Mouse (Mus musculus): Measurements from ENCODE around the gene Folr2. TPM values are rescaled to one million over a fixed set of nuclear protein-coding genes. Genes with fewer than 3 reads are reported as not detected.

Gene Folr2
- polyA plus RNA-seq, 1 experiment = 99.3 TPM

- no peak for DNase-seq (ENCODE audit: low spot score)
These were observed 33.0 kb downstream of the Folr2 start for GRCm38 (mm10) chr7:101823758-101824630.

GRCm38 (mm10) chr7:101822836-101823757, 33.9 kb downstream of the Folr2 start:
- no peak for DNase-seq (ENCODE audit: low spot score)

GRCm38 (mm10) chr7:101821571-101822501, 35.2 kb downstream of the Folr2 start:
- DNase-seq (ENCODE audit: low spot score) = peak; percentile 53

- no peak for DNase-seq (ENCODE audit: low spot score)
These were observed 36.5 kb downstream of the Folr2 start for GRCm38 (mm10) chr7:101820295-101821030.

GRCm38 (mm10) chr7:101817861-101818401, 39.1 kb downstream of the Folr2 start, which contains the start of gene Phox2a:
TSS of gene Phox2a (plus strand) at chr7:101818313.
- DNase-seq (ENCODE audit: low spot score) = no peak

Other genes with a start within 250 kb of the Folr2 start
- 23.8 and 25.3 TPM in 2 replicates for gene Clpb, start 193.6 kb downstream of the Folr2 start, polyA plus RNA-seq (2012; rRNA removed)
- 0.09 and 0.14 TPM in 2 replicates for gene Phox2a, start 38.9 kb downstream of the Folr2 start, polyA plus RNA-seq (2012; rRNA removed)
- gene Inppl1, start 19.0 kb downstream of the Folr2 start, polyA plus RNA-seq (2012; rRNA removed) = 54.1 and 59.0 TPM in 2 replicates
- gene Anapc15, start 6.5 kb upstream of the Folr2 start, polyA plus RNA-seq (2012; rRNA removed) = 41.6 and 47.8 TPM in 2 replicates
- 0.72 and 2.7 TPM in 2 replicates for gene Folr1, start 13.6 kb upstream of the Folr2 start, polyA plus RNA-seq (2012; rRNA removed)
- 132 and 149 TPM in 2 replicates for gene Lamtor1, start 48.7 kb upstream of the Folr2 start, polyA plus RNA-seq (2012; rRNA removed)
- 0.12 and 0.23 TPM in 2 replicates for gene Tomt, start 49.2 kb upstream of the Folr2 start, polyA plus RNA-seq (2012; rRNA removed)
- 25.7 and 34.4 TPM in 2 replicates for gene Lrrc51, start 76.7 kb upstream of the Folr2 start, polyA plus RNA-seq (2012; rRNA removed)
- gene Numa1, start 76.9 kb upstream of the Folr2 start, polyA plus RNA-seq (2012; rRNA removed) = 50.5 and 80.1 TPM in 2 replicates
- gene Il18bp, start 161.5 kb upstream of the Folr2 start, polyA plus RNA-seq (2012; rRNA removed) = 6.7 and 8.9 TPM in 2 replicates
- gene Rnf121, start 208.3 kb upstream of the Folr2 start, polyA plus RNA-seq (2012; rRNA removed) = 39.0 and 46.9 TPM in 2 replicates
- gene Xndc1, start 208.3 kb upstream of the Folr2 start, polyA plus RNA-seq (2012; rRNA removed) = 28.4 and 32.1 TPM in 2 replicates
- 1.8 and 2.3 TPM in 2 replicates for gene Xntrpc, start 208.5 kb upstream of the Folr2 start, polyA plus RNA-seq (2012; rRNA removed)
- 0.92 TPM in 1 of 2 replicates, not detected in the other for gene Trpc2, start 225.9 kb upstream of the Folr2 start, polyA plus RNA-seq (2012; rRNA removed)
- 0.06 and 0.16 TPM in 2 replicates for gene Art1, start 244.5 kb upstream of the Folr2 start, polyA plus RNA-seq (2012; rRNA removed)